Mouse (Mus musculus): ENCODE measurements at regions not wholly inside any gene's neighbourhood (a gene's known extent, or its start where the extent isn't known, plus 50 kb on each side); places are given as distances from the start of the nearest gene placed in this dataset.

GRCm38 (mm10) chr10:125467503-125467902, 78.2 kb upstream of the Slc16a7 start:
- DNase-seq: no peak

GRCm38 (mm10) chr10:125488350-125488749, 99.1 kb upstream of the Slc16a7 start:
- DNase-seq: no peak

- peak; percentile 52 to 79 for DNase-seq
Observed at GRCm38 (mm10) chr10:125490395-125490794, 101.1 kb upstream of the Slc16a7 start.

- no peak for DNase-seq
Observed at GRCm38 (mm10) chr10:125494489-125494888, 105.2 kb upstream of the Slc16a7 start.

GRCm38 (mm10) chr10:125498347-125498746, 109.1 kb upstream of the Slc16a7 start:
- no peak for DNase-seq

GRCm38 (mm10) chr10:125500338-125500737, 111.1 kb upstream of the Slc16a7 start:
- DNase-seq: no peak

GRCm38 (mm10) chr10:125515026-125515425, 125.8 kb upstream of the Slc16a7 start:
- no peak for DNase-seq

GRCm38 (mm10) chr10:125530876-125531275, 141.6 kb upstream of the Slc16a7 start:
- no peak for DNase-seq

GRCm38 (mm10) chr10:125538316-125538715, 149.1 kb upstream of the Slc16a7 start:
- peak; percentile 12 for DNase-seq

GRCm38 (mm10) chr10:125586489-125587147, 197.4 kb upstream of the Slc16a7 start:
- DNase-seq: no peak

GRCm38 (mm10) chr10:125593006-125593405, 203.7 kb upstream of the Slc16a7 start:
- DNase-seq: no peak

GRCm38 (mm10) chr10:125607787-125608617, 218.7 kb upstream of the Slc16a7 start:
- DNase-seq: no peak

- DNase-seq: no peak
Observed at GRCm38 (mm10) chr10:125610353-125610752, 221.1 kb upstream of the Slc16a7 start.

- no peak for DNase-seq
Observed at GRCm38 (mm10) chr10:125612773-125613172, 223.5 kb upstream of the Slc16a7 start.

- DNase-seq: no peak
Observed at GRCm38 (mm10) chr10:125621376-125621775, 232.1 kb upstream of the Slc16a7 start.

GRCm38 (mm10) chr10:125623836-125624235, 234.6 kb upstream of the Slc16a7 start:
- DNase-seq: no peak

- DNase-seq: no peak
Observed at GRCm38 (mm10) chr10:125667906-125668305, 278.6 kb upstream of the Slc16a7 start.

GRCm38 (mm10) chr10:125673637-125674036, 284.4 kb upstream of the Slc16a7 start:
- no peak for DNase-seq

- DNase-seq: no peak
Observed at GRCm38 (mm10) chr10:125679644-125680043, 286.3 kb upstream of the Lrig3 start.

GRCm38 (mm10) chr10:125685130-125685529, 280.8 kb upstream of the Lrig3 start:
- no peak for DNase-seq

- DNase-seq: no peak
Observed at GRCm38 (mm10) chr10:125693505-125693904, 272.5 kb upstream of the Lrig3 start.

GRCm38 (mm10) chr10:125696159-125696558, 269.8 kb upstream of the Lrig3 start:
- DNase-seq: no peak

- peak; percentile 62 to 68 for DNase-seq
Observed at GRCm38 (mm10) chr10:125725077-125725680, 240.8 kb upstream of the Lrig3 start.

- DNase-seq: peak in 1 of 2 experiments; percentile 4
Observed at GRCm38 (mm10) chr10:125725681-125726139, 240.3 kb upstream of the Lrig3 start.

All from kidney, adult 8-10 months (tissue).